Comparison of ENCODE assay signal across 8 mouse cellular contexts in genomic region chr12:105008752-105009178, GRCm38 (mm10). TPM values are rescaled to one million over a fixed set of nuclear protein-coding genes. Genes with fewer than 3 reads are reported as not detected.
DNase-seq lines count a peak whose midpoint lies in the region; ATAC-seq and TF ChIP-seq lines count a peak whose summit lies in the region.

No protein-coding gene starts in this region.

- no peak for TF ChIP-seq CTCF in Patski (IDR thresholded peaks at IDR 0.05)

- no peaks in the 10 kb centered on the region for H3K36me3 ChIP-seq in forebrain, embryonic 13.5 days (ENCODE audit: poor library complexity, severe bottlenecking)
- H3K36me3 ChIP-seq in hindbrain, embryonic 16.5 days (ENCODE audit: control insufficient read depth, insufficient read depth, low read length), result no peaks in the 10 kb centered on the region
- no peaks in the 10 kb centered on the region for H3K36me3 ChIP-seq in liver, embryonic 13.5 days

- WGBS in forebrain, embryonic 13.5 days, result under 1% methylated on average over 13 of the region's 13 CpGs
- WGBS in hindbrain, embryonic 16.5 days, result 1% methylated on average over 13 of the region's 13 CpGs
- 1% methylated on average over 13 of the region's 13 CpGs for WGBS in liver, embryonic 13.5 days (ENCODE audit: insufficient replicate concordance)

- no peak overlapping the region for H3K9ac ChIP-seq in forebrain, embryonic 13.5 days
- H3K9ac ChIP-seq in hindbrain, embryonic 16.5 days (ENCODE audit: low read depth, low read length), result no peak overlapping the region
- peak overlapping the region; percentile 84 for H3K9ac ChIP-seq in liver, embryonic 13.5 days

- in situ Hi-C loops in Patski (cut with MboI; ENCODE audit: low pct_unique_long_range_greater_than_20kb), result no loop called here

- POLR2A ChIA-PET in Patski (lab: Charles Lee), result no interaction called here

- peak; percentile 19 for ATAC-seq in Patski
- ATAC-seq in forebrain, embryonic 13.5 days, result peak; percentile 37; the same call in 1 of the 2 replicates
- ATAC-seq in hindbrain, embryonic 16.5 days, result peak; percentile 49; the same call in 1 of the 2 replicates
- peak; percentile 24 for ATAC-seq in liver, embryonic 13.5 days (ENCODE audit: low read depth)

- DNase-seq in 416B (ENCODE audit: low read depth) (peak; percentile 97), Patski (ENCODE audit: low read depth, low spot score) (no peak)
- peak; percentile 52 for DNase-seq in liver, embryonic 13.5 days
- peak; percentile 86 for DNase-seq in naive thymus-derived CD4-positive, alpha-beta T cell, adult 2 months (ENCODE audit: low read depth)
- no peak for DNase-seq in cerebellum, adult 18-20 months
- DNase-seq in frontal cortex, postnatal 25 days (ENCODE audit: low spot score in 2 of 2), result no peak

- H3K9me3 ChIP-seq in forebrain, embryonic 13.5 days (replicated peaks), result no peaks in the 10 kb centered on the region
- H3K9me3 ChIP-seq in hindbrain, embryonic 16.5 days (ENCODE audit: control insufficient read depth, low read length), result no peaks in the 10 kb centered on the region
- H3K9me3 ChIP-seq in liver, embryonic 13.5 days (replicated peaks), result no peaks in the 10 kb centered on the region

- H3K27ac ChIP-seq in forebrain, embryonic 13.5 days, result no peak overlapping the region
- no peak overlapping the region for H3K27ac ChIP-seq in hindbrain, embryonic 16.5 days (ENCODE audit: low read depth, low read length)
- H3K27ac ChIP-seq in liver, embryonic 13.5 days, result peak overlapping the region; percentile 96

- peaks cover 20% of the 10 kb centered on the region for H3K4me1 ChIP-seq in forebrain, embryonic 13.5 days
- H3K4me1 ChIP-seq in hindbrain, embryonic 16.5 days (ENCODE audit: control insufficient read depth, insufficient read depth, low read depth, low read length), result peaks cover 18% of the 10 kb centered on the region
- peaks cover 93% of the 10 kb centered on the region for H3K4me1 ChIP-seq in liver, embryonic 13.5 days (replicated peaks)

- H3K27me3 ChIP-seq in Patski, result no peaks in the 10 kb centered on the region
- peaks cover 52% of the 10 kb centered on the region for H3K27me3 ChIP-seq in forebrain, embryonic 13.5 days
- peaks cover 13% of the 10 kb centered on the region for H3K27me3 ChIP-seq in hindbrain, embryonic 16.5 days (replicated peaks; ENCODE audit: control insufficient read depth, insufficient read depth, low read length)
- H3K27me3 ChIP-seq in liver, embryonic 13.5 days, result no peaks in the 10 kb centered on the region

- CTCF ChIA-PET in Patski (lab: Charles Lee), result interaction anchor here (1.3 kb wide), 1 partner anchor 52 kb away, joined by 4 read pairs; no protein-coding TSS in a partner anchor

- H3K4me3 ChIP-seq in forebrain, embryonic 13.5 days, result peak overlapping the region; percentile 60
- peak overlapping the region; percentile 63 for H3K4me3 ChIP-seq in hindbrain, embryonic 16.5 days (ENCODE audit: low read length)
- peak overlapping the region; percentile 84 for H3K4me3 ChIP-seq in liver, embryonic 13.5 days (replicated peaks)

- H3K4me2 ChIP-seq in forebrain, embryonic 13.5 days, result peak overlapping the region; percentile 97
- peak overlapping the region; percentile 98 for H3K4me2 ChIP-seq in hindbrain, embryonic 16.5 days (ENCODE audit: low read length)
- H3K4me2 ChIP-seq in liver, embryonic 13.5 days, result peak overlapping the region; percentile 95

RNA-seq across cellular contexts. Expression of gene Syne3, which starts 0.8 kb away (rescaled TPM):
- 14.2 TPM for polyA plus RNA-seq in Patski (2021)
- 0.12 and 0.16 TPM in 2 replicates for polyA plus RNA-seq in forebrain, embryonic 13.5 days (2015; fragmentation: Nextera tagmentation; extraction: Ambion mirVana)
- polyA plus RNA-seq in hindbrain, embryonic 16.5 days (2015; fragmentation: Nextera tagmentation; extraction: Ambion mirVana), result 0.38 and 0.60 TPM in 2 replicates
- 2.0 TPM in 2 replicates for polyA plus RNA-seq in liver, embryonic 13.5 days (2015; fragmentation: Nextera tagmentation; extraction: Ambion mirVana)

RNA-seq across cellular contexts. Expression of gene Glrx5, which starts 23.7 kb away (rescaled TPM):
- 88.8 TPM for polyA plus RNA-seq in Patski (2021)
- 140 and 148 TPM in 2 replicates for polyA plus RNA-seq in forebrain, embryonic 13.5 days (2015; fragmentation: Nextera tagmentation; extraction: Ambion mirVana)
- polyA plus RNA-seq in hindbrain, embryonic 16.5 days (2015; fragmentation: Nextera tagmentation; extraction: Ambion mirVana), result 168 and 179 TPM in 2 replicates
- 591 and 653 TPM in 2 replicates for polyA plus RNA-seq in liver, embryonic 13.5 days (2015; fragmentation: Nextera tagmentation; extraction: Ambion mirVana)

Comparison
In these comparisons a context has a peak if more than half of its experiments do, and no peak if none do; other contexts are left out.
1. DNase-seq: peak in 416B (single experiment), liver, embryonic 13.5 days (single experiment) and naive thymus-derived CD4-positive, alpha-beta T cell, adult 2 months (single experiment); none in Patski (single experiment), cerebellum, adult 18-20 months (0 of 2) and frontal cortex, postnatal 25 days (0 of 2).
2. Peak in every context shown above with its lines, with median percentiles within 50 percentile points of each other: ATAC-seq, H3K4me2 ChIP-seq and H3K4me3 ChIP-seq.